Mouse (Mus musculus): ENCODE data around the gene Ptch1. TPM values are rescaled to one million over a fixed set of nuclear protein-coding genes. Genes with fewer than 3 reads are reported as not detected.

The Ptch1 gene
- total RNA-seq, 1 experiment from 2014 or later, result 6.3 TPM

DNA sequence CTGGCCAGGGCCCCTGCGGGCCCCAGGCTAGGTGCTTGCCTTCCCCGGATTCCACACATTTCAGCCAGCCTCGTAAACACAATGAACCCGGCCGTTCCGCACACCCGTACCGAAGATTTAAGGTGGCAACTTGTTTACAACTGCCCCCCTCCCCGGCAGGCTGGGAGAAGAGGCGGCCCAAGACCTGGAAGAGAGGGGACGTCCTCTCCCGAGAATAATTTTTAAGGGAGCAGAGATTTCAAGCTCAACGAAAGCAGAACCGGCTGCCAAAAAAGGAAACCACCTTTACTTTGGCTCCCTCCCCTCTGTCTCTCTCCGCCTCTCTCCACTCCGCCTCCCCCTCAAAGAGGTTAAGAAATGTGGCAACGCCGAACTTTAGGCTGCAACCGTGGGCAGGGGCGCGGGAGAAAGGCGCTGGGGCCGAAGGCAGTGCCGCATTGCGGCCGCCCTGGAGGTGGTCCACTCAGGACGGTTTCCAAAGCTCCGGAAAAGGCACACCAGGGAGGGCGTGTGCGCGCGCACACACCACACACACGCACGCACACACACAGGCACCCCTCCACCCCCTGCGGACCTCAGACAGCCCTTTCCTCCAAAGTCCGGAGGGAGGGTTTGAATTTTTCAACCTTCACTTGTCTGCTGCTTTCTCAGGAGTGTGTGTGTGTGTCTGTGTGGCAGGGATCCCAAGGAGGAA, 8.6 kb downstream of the Ptch1 start:
- ATAC-seq (ENCODE audit: extremely low read depth, insufficient number of reproducible peaks, low FRiP score, poor library complexity, severe bottlenecking), result peak; percentile 14; the same call in 1 of the 2 replicates

DNA sequence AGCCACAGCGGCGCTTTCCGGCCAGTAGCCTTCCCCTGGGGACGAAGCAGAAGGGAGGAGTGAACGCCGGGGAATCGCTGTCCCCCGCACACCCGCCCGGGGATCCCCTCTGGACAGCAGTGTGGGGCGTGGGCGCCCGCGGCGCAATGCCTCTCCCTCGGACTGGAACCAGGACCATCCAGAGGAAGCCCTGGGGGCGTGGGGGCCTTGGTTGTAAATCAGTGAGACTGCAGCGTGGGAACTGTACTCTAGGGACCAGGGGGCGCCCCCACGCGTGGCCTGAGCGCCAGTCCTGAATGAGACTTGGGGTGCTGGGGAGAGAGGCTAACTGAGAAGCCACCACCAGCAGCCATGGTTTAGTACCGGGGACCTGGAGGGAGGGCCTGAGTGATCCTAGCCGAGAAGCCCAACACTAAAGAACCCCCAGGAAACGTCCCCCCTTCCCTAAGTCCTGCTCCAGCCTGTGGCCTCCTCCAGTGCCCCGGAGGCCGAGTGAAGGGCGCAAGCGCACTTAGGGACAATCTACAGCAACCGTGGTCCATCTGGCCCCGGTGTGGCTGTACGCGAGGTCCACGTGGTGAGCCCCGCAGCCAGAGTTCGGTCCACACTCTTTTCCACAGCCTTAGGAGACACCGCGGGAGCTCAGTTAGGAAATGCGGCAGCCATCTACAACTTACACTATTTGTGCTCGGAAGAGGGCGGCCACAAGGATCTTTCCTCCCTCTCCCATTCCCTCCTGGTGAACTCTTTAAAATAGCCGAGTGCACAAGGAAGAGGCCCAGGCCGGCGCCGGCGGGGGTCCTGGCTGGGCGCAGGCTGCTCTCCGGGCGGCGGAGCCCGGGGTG, 9.4 kb downstream of the Ptch1 start:
- no peak for ATAC-seq (ENCODE audit: extremely low read depth, insufficient number of reproducible peaks, low FRiP score, poor library complexity, severe bottlenecking)

- peak; percentile 38 for ATAC-seq (ENCODE audit: extremely low read depth, insufficient number of reproducible peaks, low FRiP score, poor library complexity, severe bottlenecking)
Measured at GRCm38 (mm10) chr13:63562972-63563780, 10.2 kb downstream of the Ptch1 start.

DNA sequence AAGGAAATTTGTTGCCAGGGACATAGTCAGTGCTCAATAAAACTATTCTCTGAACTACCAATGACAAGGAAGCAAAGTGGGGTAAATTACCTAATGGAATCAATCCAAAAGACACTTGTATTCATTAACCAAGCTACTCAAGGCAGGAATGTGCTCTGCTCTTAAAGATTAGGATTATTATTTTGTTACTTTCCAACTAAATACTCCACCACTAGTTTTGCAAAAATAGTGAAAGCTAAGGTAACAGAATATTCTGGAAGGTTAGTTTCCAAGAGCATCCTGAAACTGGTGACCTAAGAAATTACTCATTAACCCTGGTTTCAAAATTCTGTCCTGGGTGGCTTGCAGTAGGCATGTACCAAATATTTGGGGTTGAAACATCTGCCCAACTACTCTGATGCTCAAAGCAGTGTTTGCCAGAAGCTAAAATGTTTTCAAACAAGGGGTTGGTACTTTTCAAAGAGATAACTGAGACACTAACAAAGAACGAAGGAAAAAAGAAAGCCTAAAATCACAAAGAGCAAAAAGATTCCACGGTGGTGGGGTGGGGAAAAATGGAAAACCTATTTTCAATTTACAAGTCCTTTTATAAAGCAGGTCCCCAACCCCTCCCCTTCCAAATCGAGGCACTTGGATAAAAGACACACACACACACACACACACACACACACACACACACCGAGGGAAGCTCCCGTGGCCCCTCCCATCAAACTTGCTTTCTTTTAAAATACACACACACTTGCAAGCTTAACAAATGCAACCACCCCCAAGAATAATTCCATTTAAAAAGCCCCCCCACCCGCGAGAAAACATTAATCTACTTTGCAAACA, 11.0 kb downstream of the Ptch1 start:
- no peak for ATAC-seq (ENCODE audit: extremely low read depth, insufficient number of reproducible peaks, low FRiP score, poor library complexity, severe bottlenecking)

DNA sequence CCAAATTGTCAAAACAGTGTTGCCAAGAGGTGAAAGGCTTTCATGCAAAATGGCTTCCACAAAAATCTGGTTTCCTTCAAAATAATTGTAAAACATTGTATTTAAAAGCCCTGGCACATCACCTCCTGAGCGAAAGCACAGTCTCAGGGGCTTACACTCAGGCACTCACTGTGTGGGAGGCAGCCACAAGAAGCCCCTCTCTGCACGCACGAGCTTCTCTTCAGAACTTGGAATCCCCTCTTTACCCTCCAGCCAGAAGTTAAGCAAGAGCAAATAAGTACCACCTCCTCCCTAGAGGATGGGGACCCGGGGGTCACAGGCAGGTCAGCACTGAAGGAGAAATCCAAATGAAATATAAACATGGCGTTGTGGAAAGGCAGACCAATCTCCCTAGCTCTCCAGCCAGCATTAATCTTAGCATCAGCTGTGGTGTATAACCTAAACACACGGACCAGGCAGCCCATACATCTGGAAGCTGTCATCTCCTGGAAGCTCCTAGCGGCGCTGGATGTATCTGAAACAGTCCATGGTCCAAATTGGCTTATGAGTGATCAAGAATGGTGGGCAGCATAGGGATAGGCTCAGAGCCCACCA, 15.0 kb downstream of the Ptch1 start:
- ATAC-seq (ENCODE audit: extremely low read depth, insufficient number of reproducible peaks, low FRiP score, poor library complexity, severe bottlenecking), result no peak

- no peak for ATAC-seq (ENCODE audit: extremely low read depth, insufficient number of reproducible peaks, low FRiP score, poor library complexity, severe bottlenecking)
Measured at GRCm38 (mm10) chr13:63556431-63556830, 17.0 kb downstream of the Ptch1 start.

DNA sequence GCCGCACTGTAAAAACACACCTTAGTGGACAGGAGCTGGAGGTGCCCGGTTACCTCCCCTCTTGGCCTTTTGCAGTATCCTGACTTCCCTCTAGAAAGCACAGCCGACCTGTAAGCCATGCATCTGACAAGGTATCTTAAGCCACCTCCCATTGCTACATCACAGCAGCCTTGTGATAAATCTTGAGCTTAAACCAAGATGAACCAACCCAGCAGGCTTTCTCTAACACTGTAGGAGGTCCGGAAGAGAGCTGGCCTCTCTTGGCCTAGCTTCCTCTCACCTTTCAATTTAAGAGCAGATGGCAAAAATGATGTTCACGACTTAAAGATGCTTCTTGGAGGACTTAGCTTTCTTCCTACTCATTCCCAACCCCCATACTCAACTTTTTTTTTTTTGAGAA, 17.5 kb downstream of the Ptch1 start:
- no peak for ATAC-seq (ENCODE audit: extremely low read depth, insufficient number of reproducible peaks, low FRiP score, poor library complexity, severe bottlenecking)

GRCm38 (mm10) chr13:63554569-63554968, 18.8 kb downstream of the Ptch1 start:
- ATAC-seq (ENCODE audit: extremely low read depth, insufficient number of reproducible peaks, low FRiP score, poor library complexity, severe bottlenecking), result no peak

- ATAC-seq (ENCODE audit: extremely low read depth, insufficient number of reproducible peaks, low FRiP score, poor library complexity, severe bottlenecking), result no peak
Measured at GRCm38 (mm10) chr13:63553436-63553835, 20.0 kb downstream of the Ptch1 start.

GRCm38 (mm10) chr13:63552291-63552932, 21.0 kb downstream of the Ptch1 start:
- peak; percentile 53; the same call in 1 of the 2 replicates for ATAC-seq (ENCODE audit: extremely low read depth, insufficient number of reproducible peaks, low FRiP score, poor library complexity, severe bottlenecking)

- no peak for ATAC-seq (ENCODE audit: extremely low read depth, insufficient number of reproducible peaks, low FRiP score, poor library complexity, severe bottlenecking)
Measured at GRCm38 (mm10) chr13:63551552-63552290, 21.7 kb downstream of the Ptch1 start.

- ATAC-seq (ENCODE audit: extremely low read depth, insufficient number of reproducible peaks, low FRiP score, poor library complexity, severe bottlenecking), result no peak
Measured at GRCm38 (mm10) chr13:63550367-63550766, 23.0 kb downstream of the Ptch1 start.

DNA sequence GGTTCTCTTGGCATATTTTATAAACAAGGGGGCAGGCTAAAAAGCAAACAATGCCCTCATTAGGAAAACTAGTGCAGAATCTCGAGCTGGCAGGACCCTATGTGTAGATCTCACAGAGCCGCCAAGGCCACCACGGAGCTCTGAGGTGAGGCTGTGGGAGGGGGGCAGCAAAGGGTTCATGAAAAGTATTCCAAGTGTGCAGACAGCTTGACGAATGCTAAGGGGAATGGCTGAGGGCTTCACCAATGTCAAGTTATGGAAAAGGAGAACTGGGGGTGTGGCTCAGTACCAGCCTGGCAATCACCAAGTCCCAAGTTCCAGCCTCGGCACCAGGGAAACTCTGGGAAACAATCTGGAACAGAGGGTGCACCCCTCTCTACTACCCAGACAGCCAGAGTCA, 24.2 kb downstream of the Ptch1 start:
- no peak for ATAC-seq (ENCODE audit: extremely low read depth, insufficient number of reproducible peaks, low FRiP score, poor library complexity, severe bottlenecking)

DNA sequence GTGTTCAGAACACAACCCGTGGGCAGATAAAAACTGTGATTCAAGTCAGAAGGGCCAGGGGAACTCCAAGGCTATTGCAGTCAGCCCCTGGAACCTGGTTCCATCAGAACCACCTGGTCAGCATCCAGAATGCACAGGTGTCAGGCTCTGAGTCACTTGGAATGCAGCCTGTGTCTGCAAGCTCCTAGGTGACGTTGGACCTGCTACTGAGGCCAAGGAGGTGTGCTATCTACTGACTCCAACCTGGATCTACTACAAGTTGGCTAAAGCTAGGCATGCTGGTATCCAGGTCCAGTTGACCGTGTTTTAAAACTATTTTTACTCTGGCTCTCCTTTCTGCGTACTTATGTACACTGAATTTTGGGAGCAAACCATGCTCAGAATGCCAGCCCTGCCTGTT, 24.8 kb downstream of the Ptch1 start:
- no peak for ATAC-seq (ENCODE audit: extremely low read depth, insufficient number of reproducible peaks, low FRiP score, poor library complexity, severe bottlenecking)

DNA sequence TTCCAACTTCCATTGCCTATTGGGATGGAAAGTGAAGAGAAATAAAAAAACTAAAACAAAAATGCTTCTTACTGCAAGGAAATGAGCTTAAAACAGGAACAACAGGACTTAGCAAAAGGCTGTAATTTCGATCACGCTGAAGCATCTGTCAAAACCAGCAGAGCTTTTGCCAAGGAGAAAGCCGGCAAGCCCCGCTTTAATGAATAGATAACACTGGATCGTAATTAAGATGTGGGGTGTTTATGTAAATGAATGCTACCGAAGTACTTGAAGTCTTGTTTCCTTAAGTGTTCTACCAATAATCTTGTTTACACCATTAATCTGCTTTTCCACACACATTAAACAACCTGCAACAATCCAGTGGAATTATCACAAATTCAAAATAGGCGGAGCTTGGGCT, 28.1 kb downstream of the Ptch1 start:
- ATAC-seq (ENCODE audit: extremely low read depth, insufficient number of reproducible peaks, low FRiP score, poor library complexity, severe bottlenecking), result no peak

- no peak for ATAC-seq (ENCODE audit: extremely low read depth, insufficient number of reproducible peaks, low FRiP score, poor library complexity, severe bottlenecking)
Measured at GRCm38 (mm10) chr13:63544967-63545253, 28.5 kb downstream of the Ptch1 start.

DNA sequence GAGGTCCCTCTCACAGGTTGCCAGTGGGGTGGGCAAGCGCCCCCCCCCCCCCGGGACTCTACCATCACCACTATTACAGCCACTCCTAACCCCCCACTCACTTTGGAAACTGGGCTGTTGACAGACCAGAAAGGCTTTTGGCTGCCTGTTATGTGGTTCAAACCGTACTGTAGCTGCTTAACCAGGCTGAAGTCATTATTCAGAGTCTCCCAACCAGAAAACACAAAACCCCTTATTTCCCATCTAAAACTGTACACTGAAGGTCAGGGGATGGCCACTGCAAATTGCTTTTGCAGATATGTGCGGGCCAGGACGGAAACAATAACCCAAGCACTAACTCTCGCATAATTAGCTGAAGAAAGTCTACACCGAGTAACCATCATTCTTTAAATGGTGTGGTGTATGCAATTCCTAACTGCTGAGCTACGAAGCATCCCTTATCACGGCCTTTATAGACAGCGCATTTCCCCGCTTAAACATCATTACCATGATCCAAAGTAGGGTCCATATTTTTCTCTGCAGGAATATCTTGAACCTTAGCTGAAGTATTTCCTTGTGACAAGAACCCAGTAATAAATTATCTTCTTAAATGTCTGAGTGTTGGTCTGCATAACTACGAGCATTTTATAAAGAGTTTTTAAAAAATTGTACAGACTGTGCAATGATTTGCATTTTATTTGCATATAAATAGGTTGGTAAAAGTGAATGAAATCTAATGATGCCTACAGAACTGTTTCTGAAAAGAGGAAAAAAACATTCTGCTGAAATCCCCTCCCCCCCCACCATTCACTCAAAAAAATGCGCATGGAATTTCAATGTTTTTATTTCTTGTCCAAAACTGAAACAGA, 29.1 kb downstream of the Ptch1 start:
- ATAC-seq (ENCODE audit: extremely low read depth, insufficient number of reproducible peaks, low FRiP score, poor library complexity, severe bottlenecking), result no peak
